Mouse (Mus musculus): ENCODE data around the gene Zfp771. TPM values are rescaled to one million over a fixed set of nuclear protein-coding genes. Genes with fewer than 3 reads are reported as not detected.
A peak's percentile ranks its signal among the peaks of the same experiment; 100 is the strongest.

Zfp771 gene
- total and polyA plus RNA-seq, 2 experiments from 2014 or later: 89.0 to 101 TPM

DNA sequence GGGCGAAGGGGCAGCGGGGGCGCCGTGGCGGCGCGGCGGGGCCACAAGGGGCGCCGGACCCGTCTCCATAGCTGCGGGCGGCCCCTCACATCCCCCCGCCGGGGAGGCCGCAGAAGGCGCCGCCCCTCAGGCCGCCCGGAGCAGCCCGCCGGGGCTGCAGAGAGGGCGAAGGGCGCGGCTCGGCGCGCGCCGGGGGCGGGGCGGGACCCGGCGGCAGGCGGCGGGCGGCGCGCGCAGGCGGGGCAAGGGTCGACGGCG lies 35.9 kb upstream of the Zfp771 start, which contains the start of gene Tbc1d10b:
Tbc1d10b (minus strand) TSS at position 174 of the 258 bp plus-strand sequence.
- WGBS: under 1% methylated on average over 43 of the region's 44 CpGs
- DNase-seq (ENCODE audit: low spot score) (no peak), ATAC-seq (no peak; the same call in 1 of the 2 replicates)
- H3K27me3 ChIP-seq (ENCODE audit: insufficient read depth, low read length): no peaks in the 10 kb centered on the region
- peak within 1 kb of the TSS; percentile 84 for H3K27ac ChIP-seq
- no peaks in the 10 kb centered on the region for H3K36me3 ChIP-seq (ENCODE audit: insufficient read depth, low read length)
- H3K4me3 ChIP-seq (ENCODE audit: low read length): peak within 1 kb of the TSS; percentile 76
- H3K9me3 ChIP-seq (ENCODE audit: low read length): no peaks in the 10 kb centered on the region
- no peak for TF ChIP-seq CTCF (IDR thresholded peaks at IDR 0.05; ENCODE audit: low read depth)
- H3K9ac ChIP-seq (replicated peaks; ENCODE audit: low read length): peak within 1 kb of the TSS; percentile 81
- H3K4me1 ChIP-seq (ENCODE audit: insufficient read depth, low read length): peaks cover 7% of the 10 kb centered on the region
- peak within 1 kb of the TSS; percentile 98 for H3K4me2 ChIP-seq (ENCODE audit: low read depth, low read length)

DNA sequence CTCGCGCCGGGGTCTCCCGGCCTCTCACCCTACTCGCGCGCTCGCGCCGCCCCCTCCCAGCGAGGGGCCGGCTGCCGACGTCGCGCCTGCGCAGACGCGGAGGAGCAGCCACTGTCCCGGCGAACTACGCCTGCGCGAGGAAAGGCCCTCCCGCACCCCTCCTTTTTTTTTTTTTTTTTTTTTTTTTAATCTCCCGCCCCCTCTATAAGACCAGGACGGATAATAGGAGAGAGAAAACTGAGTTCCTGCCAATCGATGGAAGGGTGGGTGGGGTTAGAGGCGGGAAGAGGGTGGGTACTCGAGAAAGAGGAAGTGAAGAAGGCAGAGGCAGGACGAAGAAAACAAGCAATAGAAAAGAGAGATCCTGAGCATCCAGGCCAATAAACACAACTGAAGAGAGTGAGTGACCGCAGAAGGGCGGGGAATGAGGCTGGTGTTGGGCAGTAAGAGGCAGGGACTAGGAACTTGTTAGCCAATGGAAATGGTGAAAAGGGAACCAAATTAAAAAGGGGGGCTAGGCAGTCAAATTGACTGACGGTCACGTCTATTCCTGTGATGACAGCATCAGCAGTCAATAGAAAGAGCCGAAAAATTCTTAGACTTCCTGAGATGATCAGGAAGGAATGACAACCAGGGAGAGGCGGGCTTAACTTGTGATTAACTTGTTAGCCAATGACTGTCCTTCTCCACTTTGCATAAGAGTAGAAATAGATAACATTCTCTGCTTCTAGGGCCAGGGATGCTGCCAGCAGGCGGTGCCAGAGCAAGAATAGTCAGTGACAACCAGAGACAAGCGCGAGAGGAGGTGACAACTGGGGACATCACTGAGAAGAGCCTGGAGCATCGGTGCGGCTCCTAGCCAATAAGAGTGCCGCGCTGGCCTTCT lies 35.3 kb upstream of the Zfp771 start, which contains the start of gene Mylpf:
Mylpf (plus strand) TSS at position 338 of the 886 bp plus-strand sequence.
- Histone ChIP-seq H3K4me1 (ENCODE audit: insufficient read depth, low read length) (peaks cover 7% of the 10 kb centered on the region), H3K9ac (replicated peaks; ENCODE audit: low read length) (peak within 1 kb of the TSS; percentile 81), H3K36me3 (ENCODE audit: insufficient read depth, low read length) (no peaks in the 10 kb centered on the region), H3K4me3 (ENCODE audit: low read length) (peak within 1 kb of the TSS; percentile 76), H3K27me3 (ENCODE audit: insufficient read depth, low read length) (no peaks in the 10 kb centered on the region), H3K27ac (peak within 1 kb of the TSS; percentile 84), H3K4me2 (ENCODE audit: low read depth, low read length) (peak within 1 kb of the TSS; percentile 98), H3K9me3 (ENCODE audit: low read length) (no peaks in the 10 kb centered on the region)
- WGBS: under 1% methylated on average over 31 of the region's 44 CpGs
- TF ChIP-seq CTCF (IDR thresholded peaks at IDR 0.05; ENCODE audit: low read depth): peak; percentile 77
- ATAC-seq: peak; percentile 97
- peak; percentile 97 for DNase-seq (ENCODE audit: low spot score)

DNA sequence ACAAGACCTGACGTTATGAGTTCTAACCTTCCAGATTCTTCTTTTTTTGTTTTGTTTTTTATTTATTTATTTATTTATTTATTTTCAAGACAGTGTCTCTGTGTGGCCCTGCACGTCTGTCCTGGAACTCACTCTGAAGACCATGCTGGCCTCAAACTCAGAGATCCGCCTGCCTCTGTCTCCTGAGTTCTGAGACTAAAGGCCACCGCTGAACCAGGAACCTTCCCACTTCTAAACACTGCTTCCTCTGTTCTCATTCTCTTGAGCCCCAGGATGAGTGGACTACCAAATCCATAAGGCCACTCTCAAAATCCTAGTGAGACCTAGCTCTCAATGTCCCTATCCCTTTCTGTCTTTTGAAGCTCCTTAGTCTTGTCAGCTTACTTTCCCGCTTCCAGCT lies 34.2 kb upstream of the Zfp771 start:
- Histone ChIP-seq H3K36me3 (ENCODE audit: insufficient read depth, low read length) (no peaks in the 10 kb centered on the region), H3K9ac (replicated peaks; ENCODE audit: low read length) (no peak overlapping the region), H3K4me1 (ENCODE audit: insufficient read depth, low read length) (peaks cover 7% of the 10 kb centered on the region), H3K27ac (peak overlapping the region; percentile 76; the same call in 1 of the 2 replicates), H3K9me3 (ENCODE audit: low read length) (no peaks in the 10 kb centered on the region), H3K4me3 (ENCODE audit: low read length) (peak overlapping the region; percentile 76), H3K27me3 (ENCODE audit: insufficient read depth, low read length) (no peaks in the 10 kb centered on the region), H3K4me2 (ENCODE audit: low read depth, low read length) (peak overlapping the region; percentile 57)
- DNase-seq (ENCODE audit: low spot score): no peak
- no peak for TF ChIP-seq CTCF (IDR thresholded peaks at IDR 0.05; ENCODE audit: low read depth)
- no peak for ATAC-seq
- 78% methylated on average over 5 of the region's 5 CpGs for WGBS

DNA sequence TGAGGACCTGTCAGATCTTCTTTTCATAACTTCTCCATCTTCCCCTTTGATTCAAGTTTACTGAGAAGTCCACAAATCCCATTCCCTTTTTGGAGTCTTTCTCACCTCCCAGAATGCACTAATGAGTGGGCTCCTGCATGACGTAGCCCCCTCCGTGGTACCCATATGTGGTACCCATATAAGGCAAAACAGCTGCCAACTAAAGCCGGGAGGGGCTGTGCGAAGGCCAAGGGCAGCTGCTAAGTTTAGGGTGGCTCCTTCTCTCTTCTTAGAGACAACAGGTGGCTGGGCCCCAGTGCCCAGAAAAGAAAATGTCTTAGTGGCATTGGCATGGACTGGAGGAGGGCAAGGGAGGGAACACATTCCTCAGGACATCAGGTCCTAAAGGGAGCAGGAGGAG lies 33.8 kb upstream of the Zfp771 start:
- Histone ChIP-seq H3K4me3 (ENCODE audit: low read length) (no peak overlapping the region), H3K27me3 (ENCODE audit: insufficient read depth, low read length) (no peaks in the 10 kb centered on the region), H3K36me3 (ENCODE audit: insufficient read depth, low read length) (no peaks in the 10 kb centered on the region), H3K4me2 (ENCODE audit: low read depth, low read length) (no peak overlapping the region), H3K9ac (replicated peaks; ENCODE audit: low read length) (no peak overlapping the region), H3K9me3 (ENCODE audit: low read length) (no peaks in the 10 kb centered on the region), H3K4me1 (ENCODE audit: insufficient read depth, low read length) (peaks cover 7% of the 10 kb centered on the region), H3K27ac (no peak overlapping the region)
- DNase-seq (ENCODE audit: low spot score) (no peak), ATAC-seq (no peak)
- no peak for TF ChIP-seq CTCF (IDR thresholded peaks at IDR 0.05; ENCODE audit: low read depth)
- 84% methylated on average over 4 of the region's 4 CpGs for WGBS

DNA sequence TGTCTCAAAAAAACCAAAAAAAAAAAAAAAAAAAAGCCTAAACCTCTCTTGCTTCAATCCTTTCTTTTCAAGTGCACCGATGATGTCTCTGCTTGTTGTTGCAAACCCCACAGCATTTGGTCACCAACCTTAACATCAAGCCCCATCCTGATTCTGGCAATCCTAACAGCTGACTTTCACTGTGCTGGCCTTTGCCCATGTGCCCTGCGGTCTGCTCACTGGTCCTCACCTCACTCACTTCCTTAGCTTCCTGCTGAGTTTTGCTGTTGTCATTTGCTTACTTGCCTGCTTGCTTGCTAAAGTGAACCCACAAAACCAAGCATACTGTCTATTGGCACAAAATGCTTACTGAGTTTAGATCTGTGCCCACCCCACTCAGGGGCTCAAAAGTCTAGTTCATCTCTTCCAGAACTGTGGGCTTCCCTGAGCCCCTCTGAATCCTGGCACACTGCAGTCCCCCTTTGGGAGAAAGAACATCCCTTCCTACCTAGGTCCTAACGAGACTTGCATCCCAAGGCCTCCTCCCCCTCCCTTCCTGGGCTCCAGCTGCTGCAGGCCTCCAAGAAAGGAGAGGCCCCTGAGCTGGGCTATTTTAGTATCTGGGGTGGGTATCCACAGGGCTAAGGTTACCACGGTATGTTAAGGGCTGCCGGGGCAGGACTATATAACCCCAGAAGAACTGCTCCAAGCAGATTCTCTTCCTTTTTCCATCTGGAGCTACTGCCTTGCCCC lies 32.9 kb upstream of the Zfp771 start:
- no peak for DNase-seq (ENCODE audit: low spot score)
- H3K27me3 ChIP-seq (ENCODE audit: insufficient read depth, low read length): no peaks in the 10 kb centered on the region
- H3K4me1 ChIP-seq (ENCODE audit: insufficient read depth, low read length): peaks cover 7% of the 10 kb centered on the region
- no peaks in the 10 kb centered on the region for H3K9me3 ChIP-seq (ENCODE audit: low read length)
- H3K4me2 ChIP-seq (ENCODE audit: low read depth, low read length): no peak overlapping the region
- no peaks in the 10 kb centered on the region for H3K36me3 ChIP-seq (ENCODE audit: insufficient read depth, low read length)
- no peak overlapping the region for H3K4me3 ChIP-seq (ENCODE audit: low read length)
- no peak overlapping the region for H3K27ac ChIP-seq
- ATAC-seq: no peak
- no peak overlapping the region for H3K9ac ChIP-seq (replicated peaks; ENCODE audit: low read length)
- TF ChIP-seq CTCF (IDR thresholded peaks at IDR 0.05; ENCODE audit: low read depth): no peak
- WGBS: 69% methylated on average over 5 of the region's 5 CpGs

DNA sequence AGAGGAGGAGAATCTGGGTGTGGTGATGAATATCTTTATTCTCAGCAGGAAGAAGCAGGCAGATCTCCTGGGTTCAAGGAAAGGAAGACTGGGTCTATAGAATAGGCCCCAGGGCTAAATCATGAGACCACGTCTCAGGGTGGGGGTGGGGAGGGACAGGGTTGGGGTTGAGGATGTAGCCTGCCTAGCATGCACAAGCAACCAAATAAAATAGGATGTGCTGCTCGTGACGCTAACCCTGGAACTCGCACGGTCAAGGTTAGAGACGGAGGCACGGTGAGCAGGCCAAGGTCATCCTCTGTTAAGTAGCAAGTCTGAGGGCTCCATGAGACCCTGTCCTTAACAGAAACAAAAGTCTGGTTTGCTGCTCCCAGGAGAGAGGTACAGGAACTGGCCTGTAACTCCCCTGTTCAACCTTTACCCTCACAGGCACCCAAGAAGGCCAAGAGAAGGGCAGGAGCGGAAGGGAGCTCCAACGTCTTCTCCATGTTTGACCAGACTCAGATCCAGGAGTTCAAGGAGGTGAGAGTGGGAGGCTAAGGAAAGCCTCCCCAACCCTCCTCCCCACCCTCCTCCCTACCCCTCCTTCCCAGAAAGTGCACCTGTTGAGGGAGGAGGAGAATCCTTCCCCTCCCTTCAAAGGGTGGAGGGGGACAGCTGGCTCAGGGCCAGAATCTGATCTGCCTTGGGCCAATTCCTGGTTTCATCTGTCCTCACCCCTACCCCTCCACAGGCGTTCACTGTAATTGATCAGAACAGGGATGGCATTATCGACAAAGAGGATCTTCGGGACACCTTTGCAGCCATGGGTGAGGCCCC lies 31.4 kb upstream of the Zfp771 start:
- H3K9ac ChIP-seq (replicated peaks; ENCODE audit: low read length): no peak overlapping the region
- H3K4me2 ChIP-seq (ENCODE audit: low read depth, low read length): no peak overlapping the region
- H3K36me3 ChIP-seq (ENCODE audit: insufficient read depth, low read length): no peaks in the 10 kb centered on the region
- no peak for DNase-seq (ENCODE audit: low spot score)
- no peak overlapping the region for H3K27ac ChIP-seq
- no peak for ATAC-seq
- WGBS: 93% methylated on average over 12 of the region's 12 CpGs
- no peaks in the 10 kb centered on the region for H3K9me3 ChIP-seq (ENCODE audit: low read length)
- H3K4me1 ChIP-seq (ENCODE audit: insufficient read depth, low read length): no peaks in the 10 kb centered on the region
- H3K4me3 ChIP-seq (ENCODE audit: low read length): no peak overlapping the region
- no peaks in the 10 kb centered on the region for H3K27me3 ChIP-seq (ENCODE audit: insufficient read depth, low read length)
- no peak for TF ChIP-seq CTCF (IDR thresholded peaks at IDR 0.05; ENCODE audit: low read depth)

Data from hindbrain, postnatal 0 days (tissue).